Mouse (Mus musculus) ES-Bruce4 (cell line): Measurements from ENCODE around the gene Boll.

ENCODE experiments used
- CTCF ChIP-seq: IDR thresholded peaks from one replicate; pipeline ENCODE4 v1.8.1; 2011; ENCODE audit warnings: low read depth, low read length
- EP300 ChIP-seq: IDR thresholded peaks from 2 replicates; pipeline ENCODE4 v1.6.1; 2011; ENCODE audit warnings: low read depth, low read length; ENCODE audit not compliant: insufficient read depth
- POLR2A ChIP-seq: IDR thresholded peaks from one replicate; pipeline ENCODE4 v1.8.1; 2011; ENCODE audit warnings: low read length; ENCODE audit not compliant: insufficient read depth

DNA sequence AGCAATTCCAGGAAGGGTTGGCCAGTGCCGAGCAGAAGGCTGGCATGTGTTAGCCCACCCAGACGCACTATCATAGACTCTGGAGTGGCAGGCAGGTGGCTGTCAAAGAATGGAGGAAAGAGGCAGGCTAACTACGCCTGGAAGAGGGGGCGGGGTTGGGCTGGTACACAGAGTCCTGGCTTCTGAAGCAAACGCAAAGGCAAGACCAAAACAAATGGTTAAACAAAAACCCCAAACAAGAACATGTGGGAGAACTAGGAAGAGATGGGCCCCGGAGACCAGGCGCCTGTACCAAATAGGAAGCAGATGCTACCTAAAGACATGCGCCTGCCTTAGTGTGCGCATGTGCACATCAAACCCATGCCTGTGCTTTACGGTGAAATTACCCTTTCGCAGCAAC lies 139.2 kb downstream of the Boll start:
- TF ChIP-seq CTCF (no peak), EP300 (no peak), POLR2A (no peak)
